Mouse (Mus musculus): Measurements from ENCODE around the gene Ank3.

GRCm38 (mm10) chr10:69543876-69544620 is 145.5 kb downstream of the Ank3 start:
- TF ChIP-seq MAX (IDR thresholded peaks at IDR 0.05; ENCODE audit: low read length) (no peak), ETS1 (IDR thresholded peaks at IDR 0.05; ENCODE audit: low read depth, low read length) (no peak), MEF2A (IDR thresholded peaks at IDR 0.05; ENCODE audit: extremely low read depth, insufficient replicate concordance, low read depth, low read length, poor library complexity, severe bottlenecking) (no peak), TAL1 (IDR thresholded peaks at IDR 0.05; ENCODE audit: low read length) (no peak), RAD21 (IDR thresholded peaks at IDR 0.05; ENCODE audit: low read depth, low read length) (no peak), NELFE (IDR thresholded peaks at IDR 0.05; ENCODE audit: low read depth, low read length) (no peak), CTCF (IDR thresholded peaks at IDR 0.05 in 2 of 3, conservative IDR thresholded peaks at IDR 0.05 in 1 of 3; ENCODE audit: control insufficient read depth in 1 of 3, insufficient read depth in 1 of 3, low read depth in 2 of 3, low read length in 3 of 3, poor library complexity in 1 of 3, severe bottlenecking in 1 of 3) (no peak), POLR2A (IDR thresholded peaks at IDR 0.05; ENCODE audit: control insufficient read depth in 1 of 2, insufficient read depth in 1 of 2, low read depth in 1 of 2, low read length in 2 of 2, poor library complexity in 1 of 2) (no peak), ZMIZ1 (IDR thresholded peaks at IDR 0.05; ENCODE audit: low read depth, low read length) (no peak), ZKSCAN1 (IDR thresholded peaks at IDR 0.05; ENCODE audit: low read depth, low read length) (no peak)

Measured in MEL (cell line).